Mouse (Mus musculus): ENCODE results near the gene Scd1. TPM values are rescaled to one million over a fixed set of nuclear protein-coding genes. Genes with fewer than 3 reads are reported as not detected.
A peak's percentile ranks its signal among the peaks of the same experiment; 100 is the strongest.
"Not testable (repeated sequence)": the region's sequence is repeated elsewhere in the genome, so short reads cannot be mapped to it uniquely, and the experiment has no call there.

Gene Scd1
- polyA plus RNA-seq, 1 experiment from 2014 or later: 15.3 TPM

GRCm38 (mm10) chr19:44376511-44376951 is 31.1 kb downstream of the Scd1 start:
- no peaks in the 10 kb centered on the region for H3K9me3 ChIP-seq
- no peak overlapping the region for H3K27ac ChIP-seq (replicated peaks)
- no peaks in the 10 kb centered on the region for H3K36me3 ChIP-seq (replicated peaks)
- no peaks in the 10 kb centered on the region for H3K27me3 ChIP-seq (replicated peaks; ENCODE audit: low read depth, poor library complexity, severe bottlenecking)
- H3K4me1 ChIP-seq: peaks cover 13% of the 10 kb centered on the region
- DNase-seq (ENCODE audit: low spot score): no peak
- no peak overlapping the region for H3K4me3 ChIP-seq
- WGBS: 26% methylated on average over 3 of the region's 3 CpGs

- DNase-seq (ENCODE audit: low spot score): peak; percentile 77
Measured at GRCm38 (mm10) chr19:44372969-44373368, 34.7 kb downstream of the Scd1 start.

GRCm38 (mm10) chr19:44370231-44370630 is 37.4 kb downstream of the Scd1 start:
- H3K27me3 ChIP-seq (replicated peaks; ENCODE audit: low read depth, poor library complexity, severe bottlenecking): peaks cover 6% of the 10 kb centered on the region; the same call in 1 of the 2 replicates
- no peak overlapping the region for H3K4me3 ChIP-seq
- H3K9me3 ChIP-seq: no peaks in the 10 kb centered on the region
- 76% methylated on average over 5 of the region's 5 CpGs for WGBS
- H3K36me3 ChIP-seq (replicated peaks): no peaks in the 10 kb centered on the region
- H3K4me1 ChIP-seq: no peaks in the 10 kb centered on the region
- no peak for DNase-seq (ENCODE audit: low spot score)
- H3K27ac ChIP-seq (replicated peaks): no peak overlapping the region

More at GRCm38 (mm10) chr19:44372969-44373368, 34.7 kb downstream of the Scd1 start:
- 21% methylated on average over 6 of the region's 6 CpGs for WGBS
- Histone ChIP-seq H3K9me3 (no peaks in the 10 kb centered on the region), H3K4me3 (no peak overlapping the region), H3K4me1 (peaks cover 8% of the 10 kb centered on the region), H3K27ac (replicated peaks) (no peak overlapping the region), H3K36me3 (replicated peaks) (no peaks in the 10 kb centered on the region), H3K27me3 (replicated peaks; ENCODE audit: low read depth, poor library complexity, severe bottlenecking) (peaks cover 6% of the 10 kb centered on the region; the same call in 1 of the 2 replicates)

- no peak for DNase-seq (ENCODE audit: low spot score)
- H3K36me3 ChIP-seq (replicated peaks): no peaks in the 10 kb centered on the region
- no peak overlapping the region for H3K4me3 ChIP-seq
- peaks cover 6% of the 10 kb centered on the region; the same call in 1 of the 2 replicates for H3K27me3 ChIP-seq (replicated peaks; ENCODE audit: low read depth, poor library complexity, severe bottlenecking)
- no peaks in the 10 kb centered on the region for H3K4me1 ChIP-seq
- WGBS: 72% methylated on average over 8 of the region's 8 CpGs
- no peaks in the 10 kb centered on the region for H3K9me3 ChIP-seq
- H3K27ac ChIP-seq (replicated peaks): no peak overlapping the region
Measured at GRCm38 (mm10) chr19:44369371-44369770, 38.3 kb downstream of the Scd1 start.

- not testable (repeated sequence) for H3K9me3 ChIP-seq; DNase-seq (ENCODE audit: low spot score); H3K36me3 ChIP-seq (replicated peaks); H3K27ac ChIP-seq (replicated peaks); H3K4me1 ChIP-seq; H3K27me3 ChIP-seq (replicated peaks; ENCODE audit: low read depth, poor library complexity, severe bottlenecking); H3K4me3 ChIP-seq
- 85% methylated on average over 10 of the region's 10 CpGs for WGBS
Measured at GRCm38 (mm10) chr19:44367076-44367475, 40.6 kb downstream of the Scd1 start.

- WGBS: 91% methylated on average over 4 of the region's 4 CpGs
- Histone ChIP-seq H3K4me3 (no peak overlapping the region), H3K4me1 (no peaks in the 10 kb centered on the region), H3K27me3 (replicated peaks; ENCODE audit: low read depth, poor library complexity, severe bottlenecking) (no peaks in the 10 kb centered on the region), H3K27ac (replicated peaks) (no peak overlapping the region), H3K9me3 (peaks cover 2% of the 10 kb centered on the region; the same call in 1 of the 2 replicates), H3K36me3 (replicated peaks) (no peaks in the 10 kb centered on the region)
- DNase-seq (ENCODE audit: low spot score): no peak
Measured at GRCm38 (mm10) chr19:44365733-44366132, 41.9 kb downstream of the Scd1 start.

- Histone ChIP-seq H3K27ac (replicated peaks) (no peak overlapping the region), H3K9me3 (peaks cover 4% of the 10 kb centered on the region; the same call in 1 of the 2 replicates), H3K4me3 (no peak overlapping the region), H3K4me1 (peaks cover under 1% of the 10 kb centered on the region; the same call in 1 of the 2 replicates), H3K36me3 (replicated peaks) (no peaks in the 10 kb centered on the region), H3K27me3 (replicated peaks; ENCODE audit: low read depth, poor library complexity, severe bottlenecking) (no peaks in the 10 kb centered on the region)
- WGBS: 86% methylated on average over 8 of the region's 8 CpGs
- DNase-seq (ENCODE audit: low spot score): no peak
Measured at GRCm38 (mm10) chr19:44364029-44364428, 43.6 kb downstream of the Scd1 start.

- Histone ChIP-seq H3K4me1 (peaks cover 4% of the 10 kb centered on the region), H3K4me3 (0 out of 2 replicates have a peak overlapping the region, but pooled peaks have one; percentile 25), H3K36me3 (replicated peaks) (no peaks in the 10 kb centered on the region), H3K27ac (replicated peaks) (no peak overlapping the region), H3K9me3 (peaks cover 4% of the 10 kb centered on the region; the same call in 1 of the 2 replicates), H3K27me3 (replicated peaks; ENCODE audit: low read depth, poor library complexity, severe bottlenecking) (no peaks in the 10 kb centered on the region)
- 21% methylated on average over 13 of the region's 13 CpGs for WGBS
- DNase-seq (ENCODE audit: low spot score): peak; percentile 82
Measured at GRCm38 (mm10) chr19:44363529-44363928, 44.1 kb downstream of the Scd1 start.

GRCm38 (mm10) chr19:44358700-44359099 is 49.0 kb downstream of the Scd1 start:
- DNase-seq (ENCODE audit: low spot score): no peak
- Histone ChIP-seq H3K27ac (replicated peaks) (no peak overlapping the region), H3K36me3 (replicated peaks) (no peaks in the 10 kb centered on the region), H3K27me3 (replicated peaks; ENCODE audit: low read depth, poor library complexity, severe bottlenecking) (no peaks in the 10 kb centered on the region), H3K4me1 (peaks cover 4% of the 10 kb centered on the region), H3K4me3 (no peak overlapping the region), H3K9me3 (peaks cover 4% of the 10 kb centered on the region; the same call in 1 of the 2 replicates)
- WGBS: 68% methylated on average over 8 of the region's 8 CpGs

GRCm38 (mm10) chr19:44351756-44352155 is 55.9 kb downstream of the Scd1 start:
- Histone ChIP-seq H3K36me3 (replicated peaks) (no peaks in the 10 kb centered on the region), H3K27me3 (replicated peaks; ENCODE audit: low read depth, poor library complexity, severe bottlenecking) (no peaks in the 10 kb centered on the region), H3K4me1 (no peaks in the 10 kb centered on the region), H3K4me3 (no peak overlapping the region), H3K27ac (replicated peaks) (no peak overlapping the region), H3K9me3 (0 out of 2 replicates have a peak, but pooled peaks cover 3% of the 10 kb centered on the region)
- 74% methylated on average over 7 of the region's 7 CpGs for WGBS
- no peak for DNase-seq (ENCODE audit: low spot score)

- Histone ChIP-seq H3K4me1 (no peaks in the 10 kb centered on the region), H3K36me3 (replicated peaks) (no peaks in the 10 kb centered on the region), H3K4me3 (no peak overlapping the region), H3K27ac (replicated peaks) (no peak overlapping the region), H3K27me3 (replicated peaks; ENCODE audit: low read depth, poor library complexity, severe bottlenecking) (no peaks in the 10 kb centered on the region), H3K9me3 (0 out of 2 replicates have a peak, but pooled peaks cover 3% of the 10 kb centered on the region)
- DNase-seq (ENCODE audit: low spot score): no peak
- WGBS: 88% methylated on average over 8 of the region's 8 CpGs
Measured at GRCm38 (mm10) chr19:44349689-44350088, 58.0 kb downstream of the Scd1 start.

Data from embryonic facial prominence, embryonic 10.5 days (tissue).